Mouse (Mus musculus): ENCODE data around the gene Usp28.
A peak's percentile ranks its signal among the peaks of the same experiment; 100 is the strongest.
"Not testable (repeated sequence)": the region's sequence is repeated elsewhere in the genome, so short reads cannot be mapped to it uniquely, and the experiment has no call there.

Gene Usp28

GRCm38 (mm10) chr9:48984845-48985707 is at the start of gene Usp28:
Gene Usp28, plus strand, starts transcription at chr9:48985375.
- peak; percentile 100 for DNase-seq

- DNase-seq: no peak
These were observed 42.8 kb upstream of the Usp28 start for GRCm38 (mm10) chr9:48942349-48942748.

DNA sequence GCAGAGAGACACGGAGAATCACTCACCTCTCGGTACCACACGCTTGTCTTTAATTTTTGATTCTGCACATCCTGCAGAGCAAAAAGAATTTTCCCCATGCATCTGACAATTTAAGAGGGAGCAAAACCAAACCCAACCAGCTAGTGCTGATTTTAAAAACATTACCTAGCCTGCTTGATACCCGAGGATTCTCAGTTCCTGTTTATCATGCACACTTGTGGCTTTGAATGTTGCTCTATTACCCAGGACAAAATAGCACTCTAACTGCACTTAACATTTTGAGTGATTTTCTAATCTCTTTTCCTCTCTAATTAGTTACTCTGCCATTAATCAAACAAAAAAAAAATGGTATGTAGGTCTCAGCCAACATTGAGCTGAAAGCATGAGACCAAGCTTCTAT is 37.6 kb upstream of the Usp28 start:
- DNase-seq: no peak

GRCm38 (mm10) chr9:48961314-48961713 is 23.9 kb upstream of the Usp28 start:
- no peak for DNase-seq

DNA sequence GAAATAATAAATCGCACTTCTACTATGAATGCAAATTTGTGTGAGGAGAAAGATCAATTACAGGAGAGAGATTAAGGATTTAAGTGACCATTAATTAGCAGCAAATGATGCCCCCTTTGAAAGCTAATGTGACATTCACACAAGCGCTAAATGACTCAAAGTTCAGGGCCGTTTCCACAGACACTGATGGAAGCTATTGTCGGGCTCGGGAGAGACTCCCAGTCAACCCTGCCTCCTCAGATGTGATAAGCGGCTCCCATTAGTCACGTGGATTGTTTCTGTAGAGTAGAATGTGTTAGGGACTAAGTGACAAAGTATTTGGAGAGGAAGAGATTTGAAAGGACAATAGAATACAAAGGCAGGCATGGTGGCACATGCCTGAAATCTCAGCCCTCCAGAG is 23.0 kb upstream of the Usp28 start:
- DNase-seq: peak; percentile 33

DNA sequence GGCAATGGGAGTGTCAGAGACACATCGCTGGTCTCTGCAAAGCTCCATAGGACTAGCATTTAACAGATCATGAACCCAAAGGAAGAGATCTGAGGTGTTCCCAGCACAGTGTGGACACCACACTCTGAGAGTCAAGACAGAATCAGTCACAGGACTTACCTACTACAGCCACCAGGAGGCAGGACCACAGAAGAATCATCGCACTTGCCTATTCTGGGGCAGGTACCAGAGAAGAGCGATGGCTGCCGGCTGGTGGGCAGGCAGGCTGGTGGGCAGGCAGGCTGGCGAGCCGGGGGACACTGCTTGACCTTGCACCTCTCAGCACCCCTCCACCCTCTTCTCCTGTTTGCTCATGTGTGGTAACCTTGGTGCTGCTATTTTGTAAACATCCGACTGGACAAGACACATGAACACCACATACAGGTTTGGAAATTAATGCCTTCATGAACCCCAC is 20.6 kb upstream of the Usp28 start, which contains the start of gene Htr3b:
Htr3b (minus strand) TSS at position 404 of the 454 bp plus-strand sequence.
- no peak for DNase-seq

DNA sequence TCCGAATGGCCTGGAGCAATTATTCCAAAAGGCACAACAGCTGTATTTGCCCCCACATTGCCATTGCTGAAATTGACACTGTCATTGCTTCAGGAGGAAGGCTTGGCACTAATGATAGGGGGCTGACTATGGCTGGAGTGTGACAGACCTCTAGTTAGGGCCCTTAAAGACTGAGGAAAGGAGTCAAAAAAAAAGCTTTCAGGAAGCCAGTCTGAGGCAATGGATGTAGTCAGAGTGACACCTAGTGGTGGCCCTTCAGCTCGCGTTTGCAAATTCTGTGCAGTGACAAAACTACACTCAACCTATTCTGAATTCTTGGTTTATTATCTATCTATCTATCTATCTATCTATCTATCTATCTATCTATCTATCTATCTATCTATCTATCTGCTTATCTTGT is 12.7 kb upstream of the Usp28 start:
- peak; percentile 79 for DNase-seq

- no peak for DNase-seq
These were observed 8.4 kb upstream of the Usp28 start for GRCm38 (mm10) chr9:48976661-48977355.

DNA sequence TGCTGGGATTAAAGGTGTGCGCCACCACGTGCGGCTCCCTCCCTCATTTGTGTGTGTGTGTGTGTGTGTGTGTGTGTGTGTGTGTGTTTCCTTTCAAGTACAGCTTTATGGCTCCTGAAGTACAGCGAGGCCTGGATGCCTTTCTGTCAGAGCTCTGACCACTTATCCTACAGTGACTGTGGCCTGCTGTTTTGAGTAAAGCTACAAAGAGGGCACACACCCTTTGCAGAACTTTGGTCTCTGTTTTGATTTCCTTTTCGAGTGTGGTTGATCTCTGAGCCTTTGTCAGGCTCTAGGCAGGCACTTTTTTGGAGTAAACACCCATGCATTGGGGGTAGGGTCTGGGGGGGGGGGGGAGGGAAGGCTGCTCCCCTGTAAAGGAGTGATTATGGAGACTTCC is 4.8 kb upstream of the Usp28 start:
- no peak for DNase-seq

DNA sequence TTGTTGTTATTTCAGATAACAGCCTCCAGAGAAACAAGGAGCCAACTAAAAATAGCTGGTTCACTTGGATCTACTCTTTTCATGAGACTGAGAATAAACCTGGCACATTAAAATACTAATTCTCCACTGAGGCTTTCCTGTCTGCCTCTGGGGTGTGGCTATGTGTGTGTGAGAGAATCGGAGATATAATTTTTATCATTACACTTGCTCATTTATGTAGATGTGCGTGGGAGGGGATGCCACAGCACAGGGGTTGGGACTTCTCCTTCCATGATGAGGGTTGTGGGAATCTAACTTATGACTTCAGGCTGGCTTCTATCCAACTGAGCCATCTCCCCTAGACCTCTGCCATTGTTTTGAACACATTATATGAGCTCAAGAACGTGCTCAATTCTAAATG is 4.4 kb upstream of the Usp28 start:
- DNase-seq: no peak

- no peak for DNase-seq
These were observed 3.3 kb upstream of the Usp28 start for GRCm38 (mm10) chr9:48981827-48982226.

DNA sequence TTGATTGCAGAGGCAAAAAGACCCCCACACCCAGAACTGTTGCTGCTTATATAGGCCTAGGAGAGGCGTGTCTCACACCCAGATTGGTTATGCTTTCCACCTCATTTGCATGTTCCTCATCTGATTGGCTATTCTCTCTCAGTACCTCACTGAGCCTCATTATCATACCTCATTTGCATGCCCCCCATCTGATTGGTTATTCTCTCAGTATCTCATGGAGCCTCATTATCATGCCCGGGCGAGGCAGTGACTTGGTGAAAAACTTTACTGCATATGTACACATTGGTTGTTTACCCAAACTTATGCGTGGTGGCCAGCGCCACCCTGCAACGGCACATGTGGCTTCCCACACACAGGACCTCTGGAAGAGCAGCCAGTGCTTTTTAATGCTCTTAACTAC is 1.4 kb upstream of the Usp28 start:
- not testable (repeated sequence) for DNase-seq

DNA sequence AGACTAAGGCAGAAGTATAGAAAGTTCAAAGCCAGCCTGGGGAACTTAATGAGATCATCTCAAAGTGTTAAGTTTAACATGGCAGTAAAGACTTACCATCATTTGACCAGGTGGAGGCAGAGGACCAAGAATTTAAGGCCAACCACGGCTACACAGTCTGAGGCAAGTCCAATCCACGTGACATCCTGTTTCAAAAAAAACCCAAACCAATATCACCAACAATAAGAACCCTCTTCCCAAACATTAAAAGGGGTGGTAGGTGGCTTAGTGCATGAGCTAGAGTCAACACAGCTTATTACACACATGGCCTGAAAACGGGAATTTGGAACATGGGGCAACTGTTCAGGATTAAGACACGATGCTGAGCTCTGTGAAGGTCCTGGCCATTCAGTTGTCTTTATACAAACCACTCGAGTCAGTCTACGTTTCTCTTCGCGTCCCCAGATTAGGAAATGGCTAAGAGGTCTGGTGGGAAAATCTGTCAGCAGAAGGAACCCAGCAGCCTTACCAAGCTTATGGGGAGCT is 793 bp upstream of the Usp28 start:
- DNase-seq: no peak

DNA sequence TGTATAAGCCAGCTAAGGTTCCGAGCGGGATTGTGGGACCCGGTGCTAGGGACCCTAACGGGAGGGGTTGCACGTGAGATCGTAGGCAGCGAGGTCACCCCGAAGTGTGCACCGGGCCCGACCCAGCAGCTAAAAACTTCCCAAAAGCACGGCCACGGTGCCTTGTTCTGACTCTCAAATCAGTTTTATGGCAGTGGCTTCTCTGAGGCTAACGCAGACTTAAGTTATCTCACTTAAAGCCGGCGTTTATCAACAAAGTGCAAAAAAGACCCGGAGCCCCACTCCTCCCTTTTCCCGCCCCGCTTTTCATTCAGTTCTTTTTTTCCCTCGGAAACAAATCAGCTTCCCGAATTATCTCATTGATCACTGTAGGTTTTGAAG is 523 bp downstream of the Usp28 start:
- DNase-seq: peak; percentile 66

GRCm38 (mm10) chr9:48986616-48987141 is 1.5 kb downstream of the Usp28 start:
- DNase-seq: peak; percentile 37

DNA sequence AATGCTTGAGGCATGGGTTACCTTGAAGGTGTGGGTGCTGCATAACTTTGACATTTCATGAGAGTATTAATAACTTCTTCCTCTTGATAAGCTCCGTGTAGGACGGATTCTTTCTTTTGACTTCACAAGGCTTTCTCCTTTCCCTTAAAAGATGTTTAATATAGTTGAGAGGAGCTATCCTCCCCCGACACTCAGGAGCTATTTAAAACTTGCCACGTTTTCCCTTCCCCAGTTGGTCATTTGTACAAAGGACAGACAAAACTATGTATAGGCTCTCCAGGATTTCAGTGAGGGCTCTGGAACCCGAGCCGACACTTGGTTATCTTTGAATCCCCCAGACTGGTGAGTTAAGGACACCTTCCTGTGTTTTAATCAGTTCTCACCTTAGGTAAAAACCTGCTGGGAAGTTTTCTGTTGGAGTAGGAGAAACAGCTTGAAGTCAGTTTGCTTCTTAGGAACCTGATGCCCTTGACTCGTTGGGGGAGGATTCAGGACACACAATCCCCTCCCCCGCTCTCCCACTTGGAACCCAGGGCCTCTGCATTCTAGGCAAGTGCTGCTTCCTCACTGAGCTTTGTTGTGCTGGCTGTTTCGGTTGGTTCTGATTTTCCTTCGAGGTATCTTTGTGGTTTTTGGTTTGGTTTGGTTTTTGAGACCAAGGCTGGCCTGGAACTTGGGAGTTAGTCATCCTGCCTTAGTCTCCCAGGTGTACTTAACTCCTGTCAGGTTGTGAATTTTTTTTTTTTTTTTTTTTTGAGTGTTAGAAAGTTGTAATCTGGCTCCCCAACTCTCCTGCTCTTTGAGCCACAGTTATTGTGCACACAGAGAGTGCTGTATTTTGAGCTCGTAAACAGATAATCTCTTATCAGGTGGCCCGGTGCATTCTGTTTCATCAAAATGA is 2.3 kb downstream of the Usp28 start:
- peak; percentile 67 for DNase-seq

DNA sequence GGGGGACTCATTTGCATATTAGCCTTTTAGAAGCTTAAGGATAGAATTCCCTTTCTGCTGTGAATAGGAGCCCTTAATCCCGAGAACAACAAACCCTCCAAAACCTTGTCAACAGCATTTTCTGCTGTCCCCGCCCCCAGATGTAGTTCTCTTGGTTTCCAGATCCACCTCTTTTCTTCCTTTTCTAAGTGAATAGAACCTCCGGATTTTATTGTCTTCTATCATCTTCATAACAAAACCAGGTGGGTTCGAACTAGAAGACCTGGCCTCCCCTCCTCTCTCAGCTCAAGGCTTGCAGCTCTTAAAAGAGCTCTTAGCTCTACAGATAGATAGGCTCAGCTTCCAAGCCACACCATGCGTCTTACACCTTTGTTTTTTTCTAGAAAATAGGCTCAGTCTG is 6.5 kb downstream of the Usp28 start:
- no peak for DNase-seq

GRCm38 (mm10) chr9:48994779-48995178 is 9.6 kb downstream of the Usp28 start:
- DNase-seq: no peak

GRCm38 (mm10) chr9:48995735-48996134 is 10.6 kb downstream of the Usp28 start:
- DNase-seq: no peak

DNA sequence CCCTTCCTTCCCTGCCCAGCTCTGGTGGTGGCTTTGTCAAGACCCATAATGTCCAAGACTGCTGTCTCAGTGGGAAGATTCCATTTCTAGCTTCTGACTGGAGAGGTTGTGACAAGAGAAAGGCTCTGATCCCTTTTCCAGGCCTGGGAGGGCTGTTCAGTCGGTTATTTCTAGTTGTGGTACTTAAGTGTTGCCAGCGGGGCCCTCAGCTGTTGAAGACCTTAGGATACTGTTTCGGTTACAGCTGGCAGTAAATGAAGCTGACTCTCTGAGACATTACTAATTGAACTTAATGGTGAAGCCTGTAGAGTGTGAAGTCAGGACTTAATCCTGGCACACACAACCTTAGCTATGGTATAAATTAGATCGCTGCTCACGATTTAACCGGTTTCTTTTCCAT is 14.1 kb downstream of the Usp28 start:
- DNase-seq: no peak

- no peak for DNase-seq
These were observed 30.6 kb downstream of the Usp28 start for GRCm38 (mm10) chr9:49015824-49016223.

DNA sequence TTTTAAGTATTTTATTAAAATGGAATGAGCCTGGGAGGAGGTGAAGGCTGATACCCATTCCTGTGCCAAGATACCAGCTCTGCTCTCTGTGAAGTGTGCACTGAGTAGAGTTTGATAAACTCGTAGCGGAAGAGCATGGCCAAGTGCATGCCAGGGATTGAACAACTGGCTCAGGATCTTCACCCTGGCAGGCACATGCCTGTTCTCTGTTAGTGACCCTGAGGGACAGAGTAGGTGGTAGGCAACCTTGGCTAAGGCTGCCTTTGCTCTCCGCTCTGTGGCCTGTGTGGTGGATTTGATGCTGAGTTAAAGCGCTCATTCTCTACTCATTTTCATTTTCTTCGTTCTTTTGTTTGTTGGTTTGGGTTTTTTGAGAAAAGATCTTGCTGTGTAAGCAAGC is 36.1 kb downstream of the Usp28 start:
- no peak for DNase-seq

GRCm38 (mm10) chr9:49023956-49024355 is 38.8 kb downstream of the Usp28 start:
- DNase-seq: no peak
